Mouse (Mus musculus) CH12.LX (cell line): ENCODE data around the gene Fads3. TPM values are rescaled to one million over a fixed set of nuclear protein-coding genes. Genes with fewer than 3 reads are reported as not detected.

Experiments
- DNase-seq: peaks from one replicate; pipeline ENCODE4 v3.0.0-alpha.2; 2013; ENCODE audit errors: extremely low read depth
- H3K27ac ChIP-seq: 2 replicates; pipeline ENCODE4 v1.5.1; 2012; ENCODE audit warnings: low read depth, mild to moderate bottlenecking, control low read depth, moderate library complexity; ENCODE audit not compliant: insufficient read depth
- H3K27me3 ChIP-seq: replicated peaks from 2 replicates; pipeline ENCODE3; 2012; ENCODE audit warnings: inconsistent platforms
- H3K36me3 ChIP-seq, 2 experiments: replicated peaks in 1 of 2; 2 replicates each; pipeline versions ENCODE3 to v1.6.1; 2012; ENCODE audit warnings: inconsistent platforms in 1 of 2, low read length in 1 of 2, mild to moderate bottlenecking in 1 of 2, mixed read lengths in 1 of 2, moderate library complexity in 1 of 2; ENCODE audit not compliant: control insufficient read depth in 1 of 2, insufficient read depth in 1 of 2
- H3K4me1 ChIP-seq, 2 experiments: 2 replicates each; pipeline ENCODE4 v1.6.1; 2012; ENCODE audit warnings: inconsistent platforms in 1 of 2, moderate library complexity in 1 of 2; ENCODE audit not compliant: insufficient read depth in 2 of 2, control insufficient read depth in 1 of 2
- H3K4me2 ChIP-seq: 2 replicates; pipeline ENCODE4 v1.6.1; 2012; ENCODE audit warnings: low read depth, mild to moderate bottlenecking, control low read depth; ENCODE audit not compliant: poor library complexity, insufficient read depth, severe bottlenecking
- H3K4me3 ChIP-seq, 3 experiments: fragments of 150-350 bp in 1 of 3; sonication (generic) in 1 of 3; replicated peaks in 1 of 3; 2 replicates each; pipeline versions ENCODE3 to v1.5.1; 2011 to 2012; ENCODE audit warnings: low read depth in 2 of 3, low read length in 2 of 3, mild to moderate bottlenecking in 2 of 3, moderate library complexity in 2 of 3, control low read depth in 1 of 3, improper control_type of control experiment in 1 of 3, inconsistent platforms in 1 of 3, mixed read lengths in 1 of 3; ENCODE audit not compliant: poor library complexity in 1 of 3
- H3K79me2 ChIP-seq: replicated peaks from 2 replicates; pipeline ENCODE4 v1.6.1; 2012; ENCODE audit warnings: mild to moderate bottlenecking, moderate library complexity; ENCODE audit not compliant: control insufficient read depth, poor library complexity, insufficient read depth, severe bottlenecking; ENCODE audit errors: extremely low read depth
- H3K9ac ChIP-seq: 2 replicates; pipeline ENCODE4 v1.6.1; 2012; ENCODE audit warnings: low read depth, mild to moderate bottlenecking, control low read depth, moderate library complexity; ENCODE audit not compliant: insufficient read depth
- H3K9me3 ChIP-seq: replicated peaks from 2 replicates; pipeline ENCODE3; 2012; ENCODE audit warnings: low read length, inconsistent platforms, mixed read lengths
- BHLHE40 ChIP-seq: IDR thresholded peaks from 2 replicates; pipeline ENCODE4 v1.6.1; 2011; ENCODE audit warnings: mild to moderate bottlenecking, low read depth, low read length, improper control_type of control experiment
- CHD2 ChIP-seq: IDR thresholded peaks from 2 replicates; pipeline ENCODE4 v1.6.1; 2011; ENCODE audit warnings: low read length, improper control_type of control experiment
- E2F4 ChIP-seq: IDR thresholded peaks from 2 replicates; pipeline ENCODE4 v1.6.1; 2011; ENCODE audit warnings: low read depth, low read length, improper control_type of control experiment; ENCODE audit not compliant: insufficient replicate concordance
- ELF1 ChIP-seq: IDR thresholded peaks from 2 replicates; pipeline ENCODE4 v1.6.1; 2014; ENCODE audit warnings: low read depth, mild to moderate bottlenecking, inconsistent platforms, low read length, improper control_type of control experiment
- HCFC1 ChIP-seq: IDR thresholded peaks from 2 replicates; pipeline ENCODE4 v1.6.1; 2012; ENCODE audit warnings: low read depth, mild to moderate bottlenecking, inconsistent platforms, low read length, improper control_type of control experiment
- IRF4 ChIP-seq: IDR thresholded peaks from 2 replicates; pipeline ENCODE4 v1.6.1; 2014; ENCODE audit warnings: low read depth, mild to moderate bottlenecking, inconsistent platforms, low read length, improper control_type of control experiment
- JUN ChIP-seq: IDR thresholded peaks from 2 replicates; pipeline ENCODE4 v1.6.1; 2011; ENCODE audit warnings: low read depth, mild to moderate bottlenecking, low read length, improper control_type of control experiment, moderate library complexity; ENCODE audit not compliant: insufficient read depth
- JUND ChIP-seq: conservative IDR thresholded peaks from 2 replicates; pipeline ENCODE4 v1.6.1; 2011; ENCODE audit warnings: low read depth, low read length, improper control_type of control experiment
- KAT2A ChIP-seq: IDR thresholded peaks from 2 replicates; pipeline ENCODE4 v1.6.1; 2012; ENCODE audit warnings: low read length, improper control_type of control experiment, inconsistent platforms; ENCODE audit not compliant: insufficient replicate concordance
- MAFK ChIP-seq: IDR thresholded peaks from 2 replicates; pipeline ENCODE4 v1.6.1; 2011; ENCODE audit warnings: low read length, improper control_type of control experiment; ENCODE audit not compliant: insufficient replicate concordance
- MAX ChIP-seq: IDR thresholded peaks from 2 replicates; pipeline ENCODE4 v1.6.1; 2011; ENCODE audit warnings: low read length, improper control_type of control experiment
- MAZ ChIP-seq: IDR thresholded peaks from 2 replicates; pipeline ENCODE4 v1.6.1; 2012; ENCODE audit warnings: low read depth, mild to moderate bottlenecking, inconsistent platforms, low read length, improper control_type of control experiment, moderate library complexity
- MYC ChIP-seq: IDR thresholded peaks from 2 replicates; pipeline ENCODE4 v1.6.1; 2011; ENCODE audit warnings: low read depth, mild to moderate bottlenecking, improper control_type of control experiment, low read length
- NELFE ChIP-seq: IDR thresholded peaks from 2 replicates; pipeline ENCODE4 v1.6.1; 2011; ENCODE audit warnings: low read depth, low read length, improper control_type of control experiment
- NRF1 ChIP-seq: IDR thresholded peaks from 2 replicates; pipeline ENCODE4 v1.6.1; 2014; ENCODE audit warnings: low read depth, mild to moderate bottlenecking, inconsistent platforms, low read length, improper control_type of control experiment, moderate library complexity
- RCOR1 ChIP-seq: conservative IDR thresholded peaks from 2 replicates; pipeline ENCODE4 v1.6.1; 2012; ENCODE audit warnings: low read depth, mild to moderate bottlenecking, inconsistent platforms, low read length, improper control_type of control experiment
- SIN3A ChIP-seq: IDR thresholded peaks from 2 replicates; pipeline ENCODE4 v1.6.1; 2012; ENCODE audit warnings: low read length, improper control_type of control experiment, inconsistent platforms
- SMC3 ChIP-seq: IDR thresholded peaks from 2 replicates; pipeline ENCODE4 v1.6.1; 2011; ENCODE audit warnings: low read depth, low read length, improper control_type of control experiment
- UBTF ChIP-seq: IDR thresholded peaks from 2 replicates; pipeline ENCODE4 v1.6.1; 2012; ENCODE audit warnings: low read depth, mild to moderate bottlenecking, inconsistent platforms, low read length, improper control_type of control experiment, moderate library complexity
- USF1 ChIP-seq: IDR thresholded peaks from 2 replicates; pipeline ENCODE4 v1.6.1; 2014; ENCODE audit warnings: low read depth, mild to moderate bottlenecking, inconsistent platforms, low read length, improper control_type of control experiment
- ZMIZ1 ChIP-seq: IDR thresholded peaks from 2 replicates; pipeline ENCODE4 v1.6.1; 2012; ENCODE audit warnings: low read depth, mild to moderate bottlenecking, inconsistent platforms, low read length, improper control_type of control experiment
- ZNF384 ChIP-seq: IDR thresholded peaks from 2 replicates; pipeline ENCODE4 v1.6.1; 2012; ENCODE audit warnings: low read depth, low read length, improper control_type of control experiment, inconsistent platforms
- dilution Hi-C: fragments of 300-500 bp; cut with MboI; formaldehyde crosslinking; loops from 2 replicates; pipeline ENCODE4 v1.14.3; 2020; ENCODE audit warnings: low sequenced_read_pairs; ENCODE audit not compliant: extremely low pct_unique_long_range_greater_than_20kb, extremely low pct_ligation_motif_present
- in situ Hi-C: fragments of 300-500 bp; cut with MboI; formaldehyde crosslinking; loops from 3 replicates; pipeline ENCODE4 v1.14.3; 2019; ENCODE audit warnings: low sequenced_read_pairs, low pct_ligation_motif_present, low pct_unique_long_range_greater_than_20kb, mixed read lengths
- polyA plus RNA-seq: library from polyadenylated mRNA; unstranded; fragments of >175 nt; gene quantifications from 2 replicates; pipeline ENCODE4 v1.2.1, GENCODE M21; 2012; ENCODE audit warnings: low read depth; ENCODE audit not compliant: insufficient read length
- total RNA-seq, 2 experiments: library from RNA; depleted of rRNA; stranded (reverse); fragments of 300-350 nt in 1 of 2; fragments of >200 nt in 1 of 2; gene quantifications; 2 replicates each; pipeline ENCODE4 v1.2.3; 2012 to 2014

Fads3 gene
- total and polyA plus RNA-seq, 3 experiments = 0.29 to 1.1 TPM; not detected in 1

- no peak overlapping the region for H3K9ac ChIP-seq
- dilution Hi-C loops (no loop called here), in situ Hi-C loops (no loop called here)
- no peaks in the 10 kb centered on the region for H3K9me3 ChIP-seq
- H3K4me1 ChIP-seq = peaks cover 2 to 6% of the 10 kb centered on the region in 2 experiments
- TF ChIP-seq USF1 = no peak
- no peak for TF ChIP-seq MAFK
- no peak for TF ChIP-seq ZNF384
- TF ChIP-seq NRF1 = no peak
- TF ChIP-seq RCOR1 = no peak
- TF ChIP-seq NELFE = no peak
- TF ChIP-seq JUND = no peak
- TF ChIP-seq KAT2A = no peak
- no peak for TF ChIP-seq UBTF
- no peak for TF ChIP-seq HCFC1
- TF ChIP-seq SIN3A = no peak
- no peak for TF ChIP-seq MYC
- TF ChIP-seq E2F4 = no peak
- TF ChIP-seq JUN = no peak
- no peak for TF ChIP-seq ZMIZ1
- H3K4me3 ChIP-seq = no peak overlapping the region
- no peaks in the 10 kb centered on the region for H3K36me3 ChIP-seq
- H3K27ac ChIP-seq = no peak overlapping the region
- H3K27me3 ChIP-seq = peaks cover 41% of the 10 kb centered on the region
- DNase-seq = no peak
- H3K4me2 ChIP-seq = no peak overlapping the region
- no peaks in the 10 kb centered on the region for H3K79me2 ChIP-seq
These were observed 28.0 kb upstream of the Fads3 start for GRCm38 (mm10) chr19:10013348-10013747.

- Histone ChIP-seq H3K27ac (no peak overlapping the region), H3K4me3 (no peak overlapping the region), H3K9ac (no peak overlapping the region)
These were observed 27.5 kb upstream of the Fads3 start for GRCm38 (mm10) chr19:10013913-10014312.

More at GRCm38 (mm10) chr19:10013913-10014312, 27.5 kb upstream of the Fads3 start:
- Histone ChIP-seq H3K36me3 (no peaks in the 10 kb centered on the region), H3K27me3 (peaks cover 45% of the 10 kb centered on the region), H3K4me2 (no peak overlapping the region), H3K4me1 (peaks cover 6 to 12% of the 10 kb centered on the region in 2 experiments), H3K9me3 (no peaks in the 10 kb centered on the region), H3K79me2 (no peaks in the 10 kb centered on the region)
- TF ChIP-seq E2F4 (no peak), ZNF384 (no peak), BHLHE40 (no peak), CHD2 (no peak), JUN (no peak), SMC3 (no peak), MAZ (no peak), JUND (no peak), IRF4 (no peak), MAX (no peak), ELF1 (no peak), MAFK (no peak), RCOR1 (no peak), USF1 (no peak)
- in situ Hi-C loops (no loop called here), dilution Hi-C loops (no loop called here)
- DNase-seq = no peak
